Mouse (Mus musculus) MEL (cell line): ENCODE results near the gene Mrpl1.

Experiments
- CTCF ChIP-seq, 3 experiments: IDR thresholded peaks in 2 of 3; conservative IDR thresholded peaks in 1 of 3; 2 replicates each; pipeline ENCODE4 v1.5.1; 2011 to 2012; ENCODE audit warnings: low read length in 3 of 3, low read depth in 2 of 3, mild to moderate bottlenecking in 2 of 3, improper control_type of control experiment in 1 of 3, inconsistent platforms in 1 of 3, mixed read lengths in 1 of 3, moderate library complexity in 1 of 3; ENCODE audit not compliant: control insufficient read depth in 1 of 3, insufficient read depth in 1 of 3, poor library complexity in 1 of 3, severe bottlenecking in 1 of 3
- E2F4 ChIP-seq: IDR thresholded peaks from 2 replicates; pipeline ENCODE4 v1.6.1; 2011; ENCODE audit warnings: low read depth, low read length, improper control_type of control experiment, borderline replicate concordance
- GABPA ChIP-seq: IDR thresholded peaks from 2 replicates; pipeline ENCODE4 v1.6.1; 2012; ENCODE audit warnings: low read depth, mild to moderate bottlenecking, inconsistent platforms, low read length, improper control_type of control experiment, moderate library complexity
- MAX ChIP-seq: IDR thresholded peaks from 2 replicates; pipeline ENCODE4 v1.6.1; 2011; ENCODE audit warnings: low read length, improper control_type of control experiment
- MEF2A ChIP-seq: IDR thresholded peaks from 2 replicates; pipeline ENCODE4 v1.6.1; 2014; ENCODE audit warnings: low read depth, mild to moderate bottlenecking, inconsistent platforms, low read length, improper control_type of control experiment; ENCODE audit not compliant: poor library complexity, insufficient replicate concordance, severe bottlenecking; ENCODE audit errors: extremely low read depth
- MXI1 ChIP-seq: IDR thresholded peaks from 2 replicates; pipeline ENCODE4 v1.6.1; 2011; ENCODE audit warnings: mild to moderate bottlenecking, low read depth, low read length, improper control_type of control experiment
- MYC ChIP-seq: IDR thresholded peaks from 2 replicates; pipeline ENCODE4 v1.6.1; 2011; ENCODE audit warnings: low read depth, mild to moderate bottlenecking, low read length, improper control_type of control experiment, moderate library complexity
- POLR2A ChIP-seq, 2 experiments: IDR thresholded peaks; 2 replicates each; pipeline ENCODE4 v1.6.1; 2011 to 2012; ENCODE audit warnings: low read length in 2 of 2, mild to moderate bottlenecking in 2 of 2, control low read depth in 1 of 2, improper control_type of control experiment in 1 of 2, low read depth in 1 of 2, moderate library complexity in 1 of 2; ENCODE audit not compliant: control insufficient read depth in 1 of 2, insufficient read depth in 1 of 2, poor library complexity in 1 of 2
- SIN3A ChIP-seq: IDR thresholded peaks from 2 replicates; pipeline ENCODE4 v1.6.1; 2012; ENCODE audit warnings: low read length, improper control_type of control experiment, inconsistent platforms
- SMC3 ChIP-seq: IDR thresholded peaks from 2 replicates; pipeline ENCODE4 v1.6.1; 2011; ENCODE audit warnings: low read depth, low read length, improper control_type of control experiment
- USF1 ChIP-seq: IDR thresholded peaks from 2 replicates; pipeline ENCODE4 v1.6.1; 2014; ENCODE audit warnings: low read depth, mild to moderate bottlenecking, inconsistent platforms, low read length, improper control_type of control experiment, moderate library complexity
- ZC3H11A ChIP-seq: IDR thresholded peaks from 2 replicates; pipeline ENCODE4 v1.6.1; 2012; ENCODE audit warnings: low read depth, mild to moderate bottlenecking, inconsistent platforms, low read length, improper control_type of control experiment
- ZMIZ1 ChIP-seq: IDR thresholded peaks from 2 replicates; pipeline ENCODE4 v1.6.1; 2012; ENCODE audit warnings: low read depth, mild to moderate bottlenecking, inconsistent platforms, low read length, improper control_type of control experiment, moderate library complexity
- ZNF384 ChIP-seq: IDR thresholded peaks from 2 replicates; pipeline ENCODE4 v1.6.1; 2012; ENCODE audit warnings: low read depth, mild to moderate bottlenecking, inconsistent platforms, low read length, improper control_type of control experiment

- TF ChIP-seq ZMIZ1 = no peak
- TF ChIP-seq CTCF (IDR thresholded peaks at IDR 0.05 in 2 of 3, conservative IDR thresholded peaks at IDR 0.05 in 1 of 3; ENCODE audit: control insufficient read depth in 1 of 3, insufficient read depth in 1 of 3, low read depth in 2 of 3, low read length in 3 of 3, poor library complexity in 1 of 3, severe bottlenecking in 1 of 3) = no peak
- TF ChIP-seq POLR2A (IDR thresholded peaks at IDR 0.05; ENCODE audit: control insufficient read depth in 1 of 2, insufficient read depth in 1 of 2, low read depth in 1 of 2, low read length in 2 of 2, poor library complexity in 1 of 2) = no peak
- no peak for TF ChIP-seq MXI1
- no peak for TF ChIP-seq MYC
- TF ChIP-seq ZNF384 = no peak
- no peak for TF ChIP-seq SIN3A
- TF ChIP-seq MEF2A = no peak
- no peak for TF ChIP-seq ZC3H11A
- TF ChIP-seq USF1 = no peak
- no peak for TF ChIP-seq MAX
- no peak for TF ChIP-seq GABPA
- TF ChIP-seq SMC3 = no peak
- no peak for TF ChIP-seq E2F4
Measured at GRCm38 (mm10) chr5:96308086-96308485, 98.8 kb downstream of the Mrpl1 start.
